17 mouse cellular contexts compared by ENCODE assay signal in the genomic region with DNA sequence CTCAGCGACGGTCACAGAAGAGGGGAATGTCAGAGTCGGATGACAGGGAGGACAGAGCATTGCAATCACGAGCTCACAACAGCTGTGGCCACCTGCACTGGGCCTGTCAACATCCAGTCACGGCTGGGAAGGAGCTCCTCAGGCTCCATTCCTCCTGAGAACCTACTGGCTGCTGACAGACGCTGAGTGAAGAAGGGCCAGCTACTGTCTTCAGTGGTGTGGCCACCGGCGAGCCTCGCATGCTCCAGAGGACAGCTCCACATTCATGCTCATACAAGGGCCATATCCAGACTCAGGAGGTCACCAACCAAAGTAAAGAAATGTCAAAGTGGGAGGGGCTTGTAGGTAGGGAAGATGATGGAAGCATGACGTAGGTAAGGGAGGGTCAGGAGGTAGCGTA. TPM values are rescaled to one million over a fixed set of nuclear protein-coding genes. Genes with fewer than 3 reads are reported as not detected.
"Had no signal": no experiment of that assay in that cellular context is flagged by ENCODE, and none has a peak within 500 bp of the region (broad histone marks: within the 10 kb centered on the region; RNA-seq: fewer than 3 reads in every experiment).

No protein-coding gene starts in this region.

- H3K9me3 ChIP-seq: neural tube, embryonic 13.5 days; neural tube, embryonic 15.5 days; stomach, embryonic 15.5 days had no signal

- H3K9ac ChIP-seq: neural tube, embryonic 13.5 days; neural tube, embryonic 15.5 days; stomach, embryonic 15.5 days had no signal

- H3K36me3 ChIP-seq: neural tube, embryonic 13.5 days; neural tube, embryonic 15.5 days; stomach, embryonic 15.5 days had no signal

- H3K27me3 ChIP-seq: neural tube, embryonic 13.5 days; neural tube, embryonic 15.5 days; stomach, embryonic 15.5 days had no signal

- H3K4me3 ChIP-seq: neural tube, embryonic 13.5 days; neural tube, embryonic 15.5 days; stomach, embryonic 15.5 days had no signal

- H3K27ac ChIP-seq: neural tube, embryonic 13.5 days; neural tube, embryonic 15.5 days; stomach, embryonic 15.5 days; stomach, postnatal 0 days had no signal

- H3K4me1 ChIP-seq: neural tube, embryonic 13.5 days; neural tube, embryonic 15.5 days; stomach, embryonic 15.5 days had no signal

- DNase-seq: retina, postnatal 1 day; right cerebral cortex, adult 18-20 months; right cerebral cortex, postnatal 14 days; right cerebral cortex, postnatal 25 days; right cerebral cortex, postnatal 4 days; spleen, adult 18-20 months; thymus, adult 18-20 months; thymus, adult 2 months; thymus, postnatal 14 days; thymus, postnatal 25 days; thymus, postnatal 36 days; thymus, postnatal 4 days had no signal

- H3K4me2 ChIP-seq: neural tube, embryonic 13.5 days; neural tube, embryonic 15.5 days; stomach, embryonic 15.5 days had no signal

RNA-seq across cellular contexts. Expression of a gene that starts 36.0 kb away (rescaled TPM):
- polyA plus RNA-seq: small intestine, adult 2 months; thymus, adult 2 months had no signal
